Mouse (Mus musculus): ENCODE measurements around the gene Mt3.

GRCm38 (mm10) chr8:94182055-94182929 is 29.9 kb downstream of the Mt3 start:
- TF ChIP-seq CTCF (IDR thresholded peaks at IDR 0.05; ENCODE audit: control insufficient read depth, insufficient read depth, insufficient read length) = no peak
- TF ChIP-seq MYOG (IDR thresholded peaks at IDR 0.05; ENCODE audit: control insufficient read depth, extremely low read depth, insufficient read length) = no peak
- no peak for TF ChIP-seq MAX (IDR thresholded peaks at IDR 0.05)
- TF ChIP-seq FOSL1 (IDR thresholded peaks at IDR 0.05; ENCODE audit: insufficient read depth, low read length, poor library complexity, severe bottlenecking) = no peak
